Mouse (Mus musculus): ENCODE results near the gene Xirp1. TPM values are rescaled to one million over a fixed set of nuclear protein-coding genes. Genes with fewer than 3 reads are reported as not detected.

Xirp1 gene
- not detected in 2 replicates for total RNA-seq (2017)

GRCm38 (mm10) chr9:120023086-120023811 is at the start of gene Xirp1:
Xirp1 (minus strand) TSS chr9:120023598.
- ATAC-seq (replicated peaks; ENCODE audit: low read depth, poor library complexity, severe bottlenecking): no peak

GRCm38 (mm10) chr9:120073169-120073568 is 49.8 kb upstream of the Xirp1 start:
- ATAC-seq (replicated peaks; ENCODE audit: low read depth, poor library complexity, severe bottlenecking): peak; percentile 70

DNA sequence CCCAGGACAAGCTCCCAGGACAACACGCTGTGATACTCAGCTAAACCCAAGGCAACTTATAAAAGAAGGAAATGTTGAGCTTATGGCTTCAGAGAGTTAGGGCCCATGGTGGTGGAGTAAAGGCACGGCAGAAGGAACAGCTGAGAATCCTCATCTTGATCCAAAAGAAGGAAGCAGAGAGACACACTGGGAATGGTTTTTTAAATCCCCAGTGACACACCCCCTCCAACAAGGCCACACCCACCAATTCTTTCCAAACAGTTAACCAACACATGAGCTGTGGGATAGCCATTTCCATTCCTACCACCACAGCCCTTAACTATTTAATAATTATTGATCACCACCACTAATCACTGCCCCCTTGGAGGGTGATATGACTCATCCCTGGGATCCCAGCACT is 47.9 kb upstream of the Xirp1 start:
- ATAC-seq (replicated peaks; ENCODE audit: low read depth, poor library complexity, severe bottlenecking): no peak

GRCm38 (mm10) chr9:120069779-120070178 is 46.4 kb upstream of the Xirp1 start, which contains the start of gene Cx3cr1:
Cx3cr1 (minus strand) TSS chr9:120069879.
- ATAC-seq (replicated peaks; ENCODE audit: low read depth, poor library complexity, severe bottlenecking): no peak

- peak; percentile 91 for ATAC-seq (replicated peaks; ENCODE audit: low read depth, poor library complexity, severe bottlenecking)
Observed at GRCm38 (mm10) chr9:120068047-120068446, 44.6 kb upstream of the Xirp1 start.

DNA sequence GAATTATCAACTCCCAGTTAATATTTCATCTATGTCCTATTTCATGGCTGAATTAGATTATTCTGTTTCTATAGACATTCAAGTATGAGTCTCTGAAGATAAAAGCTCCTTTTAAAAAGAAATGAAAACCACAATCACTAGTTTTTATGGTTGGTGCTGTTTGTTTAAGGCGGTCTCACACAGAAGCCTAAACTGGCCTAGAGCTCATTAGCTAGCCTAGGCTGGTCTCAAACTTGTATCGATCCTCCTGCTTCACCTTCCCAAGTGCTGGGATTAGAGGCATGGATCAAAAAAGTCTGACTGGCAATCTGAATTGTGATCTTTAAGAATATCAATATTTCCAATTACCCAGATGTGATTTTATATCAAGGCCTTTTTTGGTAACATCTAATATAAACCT is 44.2 kb upstream of the Xirp1 start:
- no peak for ATAC-seq (replicated peaks; ENCODE audit: low read depth, poor library complexity, severe bottlenecking)

DNA sequence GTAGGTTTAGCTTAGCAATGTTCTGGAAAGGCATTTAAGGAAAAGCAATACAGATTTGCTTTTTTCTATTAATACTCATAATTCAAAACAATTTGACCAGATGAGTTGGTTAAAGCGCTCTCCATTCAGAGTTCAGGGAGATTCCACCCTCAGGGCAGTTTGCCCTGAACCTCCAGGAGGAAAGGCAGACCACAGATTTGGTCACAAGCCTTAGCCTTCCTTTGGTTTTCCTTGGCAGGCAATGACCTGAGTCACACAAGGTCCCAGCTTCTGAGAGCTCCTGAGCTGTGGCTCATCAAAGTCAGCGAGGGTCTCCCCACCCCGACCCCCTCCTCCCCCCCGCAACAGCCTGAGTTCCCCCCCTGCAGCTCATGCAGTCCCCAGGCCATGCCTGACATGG is 40.9 kb upstream of the Xirp1 start:
- ATAC-seq (replicated peaks; ENCODE audit: low read depth, poor library complexity, severe bottlenecking): no peak

- ATAC-seq (replicated peaks; ENCODE audit: low read depth, poor library complexity, severe bottlenecking): peak; percentile 52
Observed at GRCm38 (mm10) chr9:120058730-120059129, 35.3 kb upstream of the Xirp1 start.

DNA sequence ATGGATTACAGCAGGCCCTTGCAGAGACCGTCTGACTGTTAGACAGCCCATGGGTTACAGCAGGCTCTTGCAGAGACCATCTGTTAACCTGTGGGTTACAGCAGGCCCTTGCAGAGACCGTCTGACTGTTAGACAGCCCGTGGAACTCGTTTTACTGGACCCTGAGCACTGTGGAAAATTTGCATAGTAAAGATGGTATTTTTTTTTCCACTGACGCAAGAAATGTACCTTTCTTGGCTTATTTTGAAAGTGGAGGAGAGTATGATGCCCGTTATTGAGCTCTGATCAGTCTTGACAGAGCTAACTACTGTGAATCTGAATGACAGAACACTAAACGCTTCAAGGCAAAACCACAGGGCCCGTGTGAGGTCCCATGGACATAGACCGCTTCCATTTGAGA is 32.8 kb upstream of the Xirp1 start:
- no peak for ATAC-seq (replicated peaks; ENCODE audit: low read depth, poor library complexity, severe bottlenecking)

DNA sequence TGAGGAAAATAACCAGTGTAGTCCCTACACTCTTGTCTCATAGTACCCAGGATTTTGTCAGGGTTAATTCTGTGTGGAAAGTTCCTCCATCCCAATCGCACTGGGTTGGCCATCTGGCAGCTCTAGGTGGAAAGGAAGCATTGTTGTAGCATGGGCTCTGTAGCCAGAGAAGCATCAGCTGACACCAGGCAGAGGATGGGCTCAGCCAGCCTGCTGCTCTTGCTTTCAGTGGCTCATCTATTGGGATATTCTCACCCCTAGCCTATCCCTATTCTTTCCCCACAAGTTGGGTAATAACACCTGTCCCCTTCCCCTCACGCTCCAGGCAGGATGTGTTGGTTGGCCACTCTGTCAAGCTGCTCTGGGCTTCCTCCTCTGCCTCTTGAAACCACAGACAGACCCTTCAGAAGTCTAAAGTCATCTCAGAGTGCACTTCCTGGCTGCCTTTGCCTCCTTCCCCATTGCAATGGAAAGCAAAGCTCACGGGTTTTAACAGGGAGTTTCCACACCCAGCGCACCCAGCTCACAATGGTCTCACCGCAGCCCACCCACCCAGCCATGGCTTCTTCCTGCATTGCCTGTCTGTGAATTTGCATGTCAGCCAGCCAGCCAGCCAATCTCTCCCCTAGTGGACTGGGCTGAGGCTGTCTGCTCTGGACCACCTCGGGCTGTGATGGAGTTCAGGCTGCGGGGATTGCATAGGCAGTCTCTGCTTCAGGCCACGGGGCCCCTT is 31.3 kb upstream of the Xirp1 start:
- peak; percentile 83 for ATAC-seq (replicated peaks; ENCODE audit: low read depth, poor library complexity, severe bottlenecking)

DNA sequence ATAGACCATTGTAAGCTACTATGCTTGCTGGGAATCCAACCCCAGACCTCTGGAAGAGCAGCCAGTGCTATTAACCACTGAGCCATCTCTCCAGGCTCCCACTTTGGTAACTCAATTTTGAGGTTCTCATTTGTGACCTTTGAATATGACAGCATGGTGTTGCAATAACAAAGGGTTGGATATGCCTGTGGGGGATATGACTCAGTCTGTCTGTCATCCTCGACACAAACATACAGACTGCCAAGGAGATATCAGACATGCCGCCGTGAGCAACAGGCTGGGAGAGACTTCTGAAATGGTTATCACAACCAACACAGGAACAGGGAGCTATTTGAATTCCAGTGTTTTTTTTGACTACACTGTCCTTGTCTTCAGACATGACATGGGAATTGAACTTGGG is 26.0 kb upstream of the Xirp1 start:
- peak; percentile 79 for ATAC-seq (replicated peaks; ENCODE audit: low read depth, poor library complexity, severe bottlenecking)

DNA sequence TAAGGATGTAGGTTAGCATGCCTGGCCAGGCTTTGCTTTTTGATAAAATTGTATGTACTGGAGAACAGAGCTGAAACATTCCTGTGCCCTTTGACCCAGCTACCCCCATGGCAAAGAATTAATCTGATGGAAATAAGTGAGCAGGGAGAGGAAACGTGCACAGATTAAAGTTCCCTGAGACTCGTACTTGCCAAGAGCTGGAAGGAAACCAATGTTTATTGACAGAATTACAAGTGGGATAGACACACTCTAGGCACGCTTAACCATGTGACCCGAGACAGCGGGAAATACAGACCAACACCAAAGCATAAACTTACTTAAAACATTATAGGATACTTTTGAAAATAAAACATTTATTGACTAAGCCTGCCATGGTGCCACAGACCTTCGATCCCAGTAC is 25.1 kb upstream of the Xirp1 start:
- ATAC-seq (replicated peaks; ENCODE audit: low read depth, poor library complexity, severe bottlenecking): no peak

- peak; percentile 94 for ATAC-seq (replicated peaks; ENCODE audit: low read depth, poor library complexity, severe bottlenecking)
Observed at GRCm38 (mm10) chr9:120043115-120043514, 19.7 kb upstream of the Xirp1 start.

- no peak for ATAC-seq (replicated peaks; ENCODE audit: low read depth, poor library complexity, severe bottlenecking)
Observed at GRCm38 (mm10) chr9:120037414-120037813, 14.0 kb upstream of the Xirp1 start.

DNA sequence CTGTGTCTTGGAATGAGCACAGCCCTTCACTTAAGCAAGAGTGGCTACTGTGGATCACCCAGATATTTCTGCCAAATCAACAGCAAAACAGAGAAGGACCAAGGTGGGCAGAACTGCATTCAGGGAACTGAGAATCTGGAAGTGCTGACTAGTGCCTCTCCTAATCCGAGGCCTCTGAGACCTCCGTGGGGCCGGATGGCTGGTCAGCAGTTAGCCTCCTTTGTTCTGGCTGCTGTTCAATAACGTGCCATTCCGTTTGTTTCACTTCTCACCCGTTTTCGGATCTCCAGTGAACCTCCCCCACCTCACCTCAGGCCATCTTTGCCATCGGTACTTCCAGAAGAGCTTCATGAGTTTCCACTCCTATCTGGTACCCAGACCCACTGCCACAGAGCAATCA is 11.0 kb upstream of the Xirp1 start:
- no peak for ATAC-seq (replicated peaks; ENCODE audit: low read depth, poor library complexity, severe bottlenecking)

DNA sequence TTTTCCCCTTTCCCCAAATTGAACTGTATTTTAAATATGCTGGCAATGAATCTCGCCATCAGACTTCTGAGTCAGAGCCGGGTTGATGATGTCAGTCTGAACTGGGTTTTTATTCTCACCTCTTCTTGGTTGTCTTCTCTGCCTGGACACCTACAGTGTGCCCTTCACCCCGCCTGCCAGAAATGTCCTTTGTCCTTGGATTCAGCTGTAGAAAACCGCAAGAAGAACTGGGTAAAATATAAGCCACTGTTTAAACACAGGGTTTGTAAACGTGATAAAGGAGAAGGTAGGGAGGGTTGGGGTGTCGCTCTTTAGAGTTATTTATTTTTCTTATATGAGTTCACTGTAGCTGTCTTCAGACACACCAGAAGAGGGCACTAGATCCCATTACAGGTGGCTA is 9.3 kb upstream of the Xirp1 start:
- ATAC-seq (replicated peaks; ENCODE audit: low read depth, poor library complexity, severe bottlenecking): no peak

GRCm38 (mm10) chr9:120030421-120030820 is 7.0 kb upstream of the Xirp1 start:
- no peak; the same call in 1 of the 2 replicates for ATAC-seq (replicated peaks; ENCODE audit: low read depth, poor library complexity, severe bottlenecking)

DNA sequence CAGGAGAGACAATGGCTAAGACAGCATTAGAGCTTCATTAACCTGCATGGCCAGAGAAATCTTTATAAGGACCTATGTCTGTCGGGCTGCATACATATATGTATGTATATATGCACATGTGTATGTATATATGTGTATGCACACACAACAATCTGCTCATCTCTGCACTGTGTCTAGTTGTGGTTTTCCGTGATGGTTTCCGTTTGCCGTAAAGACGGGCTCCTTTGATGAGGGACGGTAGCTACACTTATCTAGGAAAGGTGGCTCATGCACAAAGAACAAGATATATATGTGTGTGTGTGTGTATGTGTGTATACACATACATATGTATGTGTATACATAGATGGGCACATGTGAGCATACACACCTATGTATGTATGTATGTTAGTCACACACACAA is 6.5 kb upstream of the Xirp1 start:
- ATAC-seq (replicated peaks; ENCODE audit: low read depth, poor library complexity, severe bottlenecking): no peak

- ATAC-seq (replicated peaks; ENCODE audit: low read depth, poor library complexity, severe bottlenecking): peak; percentile 92
Observed at GRCm38 (mm10) chr9:120027401-120028151, 4.2 kb upstream of the Xirp1 start.

GRCm38 (mm10) chr9:120024625-120025024 is 1.2 kb upstream of the Xirp1 start:
- ATAC-seq (replicated peaks; ENCODE audit: low read depth, poor library complexity, severe bottlenecking): no peak

GRCm38 (mm10) chr9:120024171-120024570 is 773 bp upstream of the Xirp1 start:
- ATAC-seq (replicated peaks; ENCODE audit: low read depth, poor library complexity, severe bottlenecking): no peak

Measured in common myeloid progenitor, adult 5-6 weeks (primary cell).